Mouse (Mus musculus) heart, embryonic 12.5 days (tissue): ENCODE measurements at regions not wholly inside any gene's neighbourhood (a gene's known extent, or its start where the extent isn't known, plus 50 kb on each side); places are given as distances from the start of the nearest gene placed in this dataset.

Experiments used
- ATAC-seq: fragments of 200-750 bp; cut with Nextera tagmentation; 2 replicates; pipeline ENCODE4 v1.8.0; 2017; ENCODE audit warnings: moderate TSS enrichment, moderate library complexity; ENCODE audit not compliant: insufficient number of reproducible peaks, low FRiP score
- H3K27ac ChIP-seq: fragments of 300-500 bp; sonication (generic); 2 replicates; pipeline ENCODE4 v1.5.1; 2016; ENCODE audit warnings: mild to moderate bottlenecking, moderate library complexity; ENCODE audit not compliant: poor library complexity, severe bottlenecking
- H3K27me3 ChIP-seq: fragments of 300-500 bp; sonication (generic); replicated peaks from 2 replicates; pipeline ENCODE4 v1.6.1; 2016; ENCODE audit warnings: mild to moderate bottlenecking, moderate library complexity
- H3K36me3 ChIP-seq: fragments of 300-500 bp; sonication (generic); 2 replicates; pipeline ENCODE4 v1.6.1; 2016; ENCODE audit warnings: mild to moderate bottlenecking, moderate library complexity
- H3K4me1 ChIP-seq: fragments of 300-500 bp; sonication (generic); replicated peaks from 2 replicates; pipeline ENCODE4 v1.6.1; 2016; ENCODE audit warnings: mild to moderate bottlenecking
- H3K4me2 ChIP-seq: fragments of 300-500 bp; sonication (generic); 2 replicates; pipeline ENCODE4 v1.6.1; 2016; ENCODE audit warnings: mild to moderate bottlenecking, moderate library complexity
- H3K4me3 ChIP-seq: fragments of 300-500 bp; sonication (generic); 2 replicates; pipeline ENCODE4 v1.5.1; 2016; ENCODE audit warnings: mild to moderate bottlenecking
- H3K9ac ChIP-seq: fragments of 300-500 bp; sonication (generic); 2 replicates; pipeline ENCODE4 v1.6.1; 2016; ENCODE audit warnings: mild to moderate bottlenecking, moderate library complexity
- H3K9me3 ChIP-seq: fragments of 300-500 bp; sonication (generic); replicated peaks from 2 replicates; pipeline ENCODE4 v1.6.1; 2016; ENCODE audit warnings: mild to moderate bottlenecking, moderate library complexity
- WGBS: fragments of 180-500 bp; shearing (Covaris S2); methylation state at CpG from one replicate; pipeline ENCODE4 v1.1.7; 2016; 5-methylcytosine and 5-hydroxymethylcytosine counted together

- WGBS = 74% methylated on average over 6 of the region's 6 CpGs
Observed at GRCm38 (mm10) chr3:101660635-101661034, 56.2 kb upstream of the Atp1a1 start.

DNA sequence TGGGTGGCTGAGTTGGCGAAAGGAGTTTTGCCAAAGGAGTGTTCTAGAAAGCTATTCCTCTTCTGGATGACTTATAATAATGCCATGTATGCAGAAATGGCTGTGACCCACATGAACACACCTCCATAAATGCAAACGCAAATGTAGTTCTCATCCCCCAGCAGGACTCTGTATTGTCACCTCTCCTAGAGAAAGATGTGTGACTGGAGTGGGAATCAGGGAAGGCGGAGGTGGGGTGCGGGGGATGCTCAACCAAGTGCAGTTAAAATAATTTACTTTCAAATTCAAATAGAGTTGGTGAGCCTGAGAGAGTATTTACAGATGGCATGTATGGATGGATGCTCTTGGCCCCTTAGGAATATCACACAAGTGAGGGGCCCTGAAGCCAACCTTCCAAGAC, 55.7 kb upstream of the Atp1a1 start:
- 85% methylated on average over 4 of the region's 4 CpGs for WGBS
- 0 out of 2 replicates have a peak, but pooled peaks cover 7% of the 10 kb centered on the region for H3K4me1 ChIP-seq
- H3K4me3 ChIP-seq = no peak overlapping the region
- H3K4me2 ChIP-seq = no peak overlapping the region
- H3K27ac ChIP-seq = no peak overlapping the region
- no peak for ATAC-seq
- H3K9me3 ChIP-seq = no peaks in the 10 kb centered on the region
- H3K36me3 ChIP-seq = no peaks in the 10 kb centered on the region
- H3K27me3 ChIP-seq = no peaks in the 10 kb centered on the region
- no peak overlapping the region for H3K9ac ChIP-seq

More at GRCm38 (mm10) chr3:101660635-101661034, 56.2 kb upstream of the Atp1a1 start:
- H3K9ac ChIP-seq = no peak overlapping the region
- H3K4me1 ChIP-seq = 0 out of 2 replicates have a peak, but pooled peaks cover 7% of the 10 kb centered on the region
- H3K27me3 ChIP-seq = no peaks in the 10 kb centered on the region
- ATAC-seq = no peak
- no peaks in the 10 kb centered on the region for H3K9me3 ChIP-seq
- no peak overlapping the region for H3K4me2 ChIP-seq
- H3K36me3 ChIP-seq = no peaks in the 10 kb centered on the region
- no peak overlapping the region for H3K4me3 ChIP-seq
- H3K27ac ChIP-seq = no peak overlapping the region

DNA sequence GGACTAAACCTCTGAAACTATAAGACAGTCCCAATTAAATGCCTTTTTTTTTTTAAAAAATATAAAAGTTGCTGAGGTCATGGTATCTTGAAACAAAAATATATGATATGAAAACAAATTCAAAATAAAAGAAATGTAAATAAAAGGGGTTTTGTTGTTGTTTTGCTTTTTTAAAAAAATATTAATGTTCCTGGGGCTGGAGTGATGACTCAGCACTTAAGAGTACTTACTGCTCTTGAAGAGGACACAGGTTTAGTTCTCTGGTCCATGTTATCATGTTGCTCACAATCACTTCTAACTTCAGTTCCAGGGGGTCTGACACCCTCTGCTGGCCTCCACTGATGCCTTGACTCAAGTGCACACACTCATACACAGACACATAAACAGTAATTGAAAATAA, 53.5 kb upstream of the Atp1a1 start:
- Histone ChIP-seq H3K27ac (no peak overlapping the region), H3K27me3 (no peaks in the 10 kb centered on the region), H3K36me3 (no peaks in the 10 kb centered on the region), H3K4me1 (peaks cover 10% of the 10 kb centered on the region; the same call in 1 of the 2 replicates), H3K4me2 (no peak overlapping the region), H3K9ac (no peak overlapping the region), H3K4me3 (no peak overlapping the region), H3K9me3 (no peaks in the 10 kb centered on the region)
- ATAC-seq = no peak

DNA sequence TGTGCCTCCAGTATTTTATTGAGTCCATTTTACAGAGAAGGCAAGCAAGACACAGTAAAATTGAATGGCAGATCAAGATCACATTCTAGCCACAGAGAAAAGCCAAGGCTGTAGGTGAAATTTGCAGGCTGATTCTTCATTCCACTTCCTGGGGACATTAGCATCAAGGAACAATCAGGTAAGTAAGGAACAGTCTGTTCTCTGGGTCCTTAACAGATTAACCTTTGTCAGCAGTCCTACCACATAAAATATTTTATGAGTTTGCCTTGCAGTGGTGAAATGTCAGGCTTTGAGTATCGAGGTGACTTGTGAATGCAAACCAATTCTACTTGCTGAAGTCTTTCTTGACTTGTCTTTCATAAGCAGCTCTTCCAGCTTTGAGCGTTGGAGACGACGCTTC, 50.2 kb upstream of the Atp1a1 start:
- H3K9me3 ChIP-seq = no peaks in the 10 kb centered on the region
- H3K4me1 ChIP-seq = peaks cover 3% of the 10 kb centered on the region; the same call in 1 of the 2 replicates
- no peak for ATAC-seq
- H3K4me3 ChIP-seq = no peak overlapping the region
- H3K27me3 ChIP-seq = no peaks in the 10 kb centered on the region
- no peak overlapping the region for H3K27ac ChIP-seq
- WGBS = 82% methylated on average over 4 of the region's 4 CpGs
- no peak overlapping the region for H3K4me2 ChIP-seq
- H3K9ac ChIP-seq = no peak overlapping the region
- H3K36me3 ChIP-seq = no peaks in the 10 kb centered on the region
